Mouse (Mus musculus): ENCODE measurements at regions not wholly inside any gene's neighbourhood (a gene's known extent, or its start where the extent isn't known, plus 50 kb on each side); places are given as distances from the start of the nearest gene placed in this dataset.

- peak; percentile 9 for DNase-seq
- intact Hi-C loops (cut with DNase I): no loop called here
Measured at GRCm38 (mm10) chr8:87037620-87038380, 152.7 kb upstream of the N4bp1 start.

- intact Hi-C loops (cut with DNase I): no loop called here
- no peak for DNase-seq
Measured at GRCm38 (mm10) chr8:87035996-87036395, 150.9 kb upstream of the N4bp1 start.

GRCm38 (mm10) chr8:87028171-87028570 lies 143.1 kb upstream of the N4bp1 start:
- intact Hi-C loops (cut with DNase I): no loop called here
- DNase-seq: no peak

- intact Hi-C loops (cut with DNase I): no loop called here
- DNase-seq: no peak
Measured at GRCm38 (mm10) chr8:87025946-87026345, 140.9 kb upstream of the N4bp1 start.

- no peak for DNase-seq
- intact Hi-C loops (cut with DNase I): no loop called here
Measured at GRCm38 (mm10) chr8:87019795-87020194, 134.7 kb upstream of the N4bp1 start.

GRCm38 (mm10) chr8:86975546-86975945 lies 90.5 kb upstream of the N4bp1 start:
- intact Hi-C loops (cut with DNase I): no loop called here
- DNase-seq: no peak

GRCm38 (mm10) chr8:86971736-86972135 lies 86.7 kb upstream of the N4bp1 start:
- intact Hi-C loops (cut with DNase I): no loop called here
- no peak for DNase-seq

GRCm38 (mm10) chr8:86969051-86969450 lies 84.0 kb upstream of the N4bp1 start:
- intact Hi-C loops (cut with DNase I): no loop called here
- DNase-seq: no peak

GRCm38 (mm10) chr8:86967891-86968311 lies 82.8 kb upstream of the N4bp1 start:
- DNase-seq: no peak
- intact Hi-C loops (cut with DNase I): no loop called here

- intact Hi-C loops (cut with DNase I): no loop called here
- DNase-seq: no peak
Measured at GRCm38 (mm10) chr8:86961218-86962195, 76.4 kb upstream of the N4bp1 start.
